Mouse (Mus musculus) liver, embryonic 14.5 days (tissue): Measurements from ENCODE around the gene Tdrd7.

Experiments
- CTCF ChIP-seq: IDR thresholded peaks from 2 replicates; pipeline ENCODE4 v1.5.1; 2016; ENCODE audit warnings: antibody characterized with exemption, low read depth, control low read depth
- EP300 ChIP-seq: IDR thresholded peaks from 2 replicates; pipeline ENCODE4 v1.6.1; 2016; ENCODE audit warnings: antibody characterized with exemption, low read depth

GRCm38 (mm10) chr4:46063841-46064240 is 98.7 kb downstream of the Tdrd7 start:
- TF ChIP-seq EP300 (no peak), CTCF (no peak)
